Mouse (Mus musculus): ENCODE results near the gene Otud7b.
"Not testable (repeated sequence)": the region's sequence is repeated elsewhere in the genome, so short reads cannot be mapped to it uniquely, and the experiment has no call there.

Gene Otud7b

GRCm38 (mm10) chr3:96179531-96179930 lies 75.2 kb downstream of the Otud7b start:
- DNase-seq (ENCODE audit: low read depth, low spot score) = no peak

- DNase-seq (ENCODE audit: low read depth, low spot score) = no peak
Measured at GRCm38 (mm10) chr3:96180727-96181477, 76.6 kb downstream of the Otud7b start, which contains the start of gene Sv2a. Sv2a (plus strand) TSS chr3:96181151.

- no peak for DNase-seq (ENCODE audit: low read depth, low spot score)
Measured at GRCm38 (mm10) chr3:96181510-96182381, 77.4 kb downstream of the Otud7b start.

- DNase-seq (ENCODE audit: low read depth, low spot score) = no peak
Measured at GRCm38 (mm10) chr3:96182382-96182776, 78.1 kb downstream of the Otud7b start.

- no peak for DNase-seq (ENCODE audit: low read depth, low spot score)
Measured at GRCm38 (mm10) chr3:96192977-96193376, 88.7 kb downstream of the Otud7b start.

GRCm38 (mm10) chr3:96194966-96195365 lies 90.6 kb downstream of the Otud7b start:
- no peak for DNase-seq (ENCODE audit: low read depth, low spot score)

- DNase-seq (ENCODE audit: low read depth, low spot score) = no peak
Measured at GRCm38 (mm10) chr3:96195616-96196313, 91.4 kb downstream of the Otud7b start.

- no peak for DNase-seq (ENCODE audit: low read depth, low spot score)
Measured at GRCm38 (mm10) chr3:96196437-96197128, 92.3 kb downstream of the Otud7b start.

GRCm38 (mm10) chr3:96197129-96197749 lies 92.9 kb downstream of the Otud7b start:
- DNase-seq (ENCODE audit: low read depth, low spot score) = peak; percentile 89

- DNase-seq (ENCODE audit: low read depth, low spot score) = no peak
Measured at GRCm38 (mm10) chr3:96198181-96198580, 93.9 kb downstream of the Otud7b start.

- not testable (repeated sequence) for DNase-seq (ENCODE audit: low read depth, low spot score)
Measured at GRCm38 (mm10) chr3:96198601-96199251, 94.4 kb downstream of the Otud7b start.

- DNase-seq (ENCODE audit: low read depth, low spot score) = no peak
Measured at GRCm38 (mm10) chr3:96199731-96200130, 95.4 kb downstream of the Otud7b start.

- no peak for DNase-seq (ENCODE audit: low read depth, low spot score)
Measured at GRCm38 (mm10) chr3:96207819-96208218, 103.5 kb downstream of the Otud7b start.

GRCm38 (mm10) chr3:96209242-96209641 lies 104.9 kb downstream of the Otud7b start:
- DNase-seq (ENCODE audit: low read depth, low spot score) = no peak

All from brain, embryonic 18.5 days (tissue).